Mouse (Mus musculus): ENCODE data around the gene Atg3. TPM values are rescaled to one million over a fixed set of nuclear protein-coding genes. Genes with fewer than 3 reads are reported as not detected.

Gene Atg3
- polyA plus RNA-seq, 1 experiment from 2014 or later = 29.3 TPM

DNA sequence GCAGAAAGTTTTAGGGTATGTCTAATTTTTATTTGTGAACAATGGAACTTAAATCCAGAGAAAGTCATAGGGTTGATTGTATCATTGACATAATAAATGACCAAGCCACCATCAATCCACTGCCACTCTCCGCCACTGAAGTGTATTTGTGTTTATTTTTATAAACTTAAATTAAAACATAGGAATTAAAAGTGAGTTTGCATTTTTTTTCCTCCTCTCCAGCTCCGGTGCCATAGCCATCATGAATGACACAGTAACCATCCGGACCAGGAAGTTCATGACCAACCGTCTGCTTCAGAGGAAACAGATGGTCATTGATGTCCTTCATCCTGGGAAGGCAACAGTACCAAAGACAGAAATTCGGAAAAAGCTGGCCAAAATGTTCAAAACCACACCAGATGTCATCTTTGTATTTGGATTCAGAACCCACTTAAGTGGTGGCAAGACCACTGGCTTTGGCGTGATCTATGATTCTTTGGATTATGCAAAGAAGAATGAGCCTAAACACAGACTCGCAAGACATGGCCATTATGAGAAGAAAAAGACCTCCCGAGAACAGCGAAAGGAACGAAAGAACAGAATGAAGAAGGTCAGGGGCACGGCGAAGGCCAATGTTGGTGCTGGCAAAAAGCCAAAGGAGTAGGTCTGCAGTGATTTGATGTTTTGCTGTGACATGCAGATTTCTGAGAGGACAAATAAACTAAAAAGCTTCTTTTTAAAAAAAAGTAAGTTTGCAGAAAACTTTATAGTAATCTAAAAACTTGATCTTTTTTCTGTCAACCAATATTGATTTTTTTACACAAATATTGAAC, 46.5 kb downstream of the Atg3 start:
- H3K4me1 ChIP-seq (replicated peaks) = no peaks in the 10 kb centered on the region
- H3K9me3 ChIP-seq (replicated peaks) = no peaks in the 10 kb centered on the region
- H3K4me2 ChIP-seq = no peak overlapping the region
- 71% methylated on average over 12 of the region's 12 CpGs for WGBS
- no peak overlapping the region for H3K9ac ChIP-seq
- no peak overlapping the region for H3K27ac ChIP-seq
- ATAC-seq (replicated peaks; ENCODE audit: insufficient number of reproducible peaks, insufficient read depth, low FRiP score, low read depth) = no peak
- H3K4me3 ChIP-seq = no peak overlapping the region
- H3K27me3 ChIP-seq = no peaks in the 10 kb centered on the region
- H3K36me3 ChIP-seq = no peaks in the 10 kb centered on the region

DNA sequence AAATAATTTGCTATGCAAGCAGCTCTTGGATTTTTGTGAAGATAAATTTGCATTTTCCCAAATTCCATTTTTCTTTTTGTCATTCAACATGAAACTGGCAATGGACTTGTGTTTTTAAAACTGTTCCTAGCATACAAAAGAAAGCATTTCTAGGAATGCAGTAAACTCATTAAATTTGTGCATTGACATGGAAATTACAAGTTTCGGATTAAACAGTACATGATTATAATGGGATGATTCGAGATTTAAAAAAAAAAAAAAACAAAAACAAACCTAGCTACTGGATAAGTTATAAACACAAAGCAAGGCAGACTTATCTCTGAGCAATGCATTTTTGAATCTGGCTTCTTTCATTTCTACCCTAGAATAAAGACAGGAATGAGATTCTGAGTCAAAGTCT, 63.4 kb downstream of the Atg3 start:
- H3K4me3 ChIP-seq = no peak overlapping the region
- WGBS = 66% methylated on average over 2 of the region's 2 CpGs
- no peaks in the 10 kb centered on the region for H3K9me3 ChIP-seq (replicated peaks)
- H3K4me2 ChIP-seq = no peak overlapping the region
- H3K36me3 ChIP-seq = no peaks in the 10 kb centered on the region
- no peaks in the 10 kb centered on the region for H3K27me3 ChIP-seq
- no peak overlapping the region for H3K9ac ChIP-seq
- no peak for ATAC-seq (replicated peaks; ENCODE audit: insufficient number of reproducible peaks, insufficient read depth, low FRiP score, low read depth)
- H3K4me1 ChIP-seq (replicated peaks) = no peaks in the 10 kb centered on the region
- H3K27ac ChIP-seq = no peak overlapping the region

DNA sequence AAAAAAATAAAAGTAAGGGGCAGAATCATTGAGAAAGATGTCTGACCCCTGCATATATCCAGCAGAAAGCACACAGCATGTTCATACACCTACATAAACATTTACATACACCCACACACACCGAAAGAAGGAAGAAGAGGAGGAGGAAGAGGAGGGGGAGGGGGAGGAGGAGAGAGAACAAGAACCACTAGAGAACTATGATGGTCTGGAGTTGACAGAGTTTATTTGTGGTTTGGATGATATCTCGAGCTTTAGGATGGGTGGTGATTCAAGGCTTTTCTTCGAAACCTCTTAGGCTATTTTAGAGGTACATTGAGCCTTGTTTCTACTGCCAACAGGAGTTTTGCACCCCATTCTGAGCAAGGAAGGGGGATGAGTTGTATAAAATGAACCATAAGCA, 64.2 kb downstream of the Atg3 start:
- no peak overlapping the region for H3K27ac ChIP-seq
- H3K4me2 ChIP-seq = no peak overlapping the region
- H3K9ac ChIP-seq = no peak overlapping the region
- ATAC-seq (replicated peaks; ENCODE audit: insufficient number of reproducible peaks, insufficient read depth, low FRiP score, low read depth) = no peak
- H3K4me1 ChIP-seq (replicated peaks) = no peaks in the 10 kb centered on the region
- H3K27me3 ChIP-seq = no peaks in the 10 kb centered on the region
- H3K36me3 ChIP-seq = no peaks in the 10 kb centered on the region
- no peak overlapping the region for H3K4me3 ChIP-seq
- 71% methylated on average over 3 of the region's 3 CpGs for WGBS
- no peaks in the 10 kb centered on the region for H3K9me3 ChIP-seq (replicated peaks)

DNA sequence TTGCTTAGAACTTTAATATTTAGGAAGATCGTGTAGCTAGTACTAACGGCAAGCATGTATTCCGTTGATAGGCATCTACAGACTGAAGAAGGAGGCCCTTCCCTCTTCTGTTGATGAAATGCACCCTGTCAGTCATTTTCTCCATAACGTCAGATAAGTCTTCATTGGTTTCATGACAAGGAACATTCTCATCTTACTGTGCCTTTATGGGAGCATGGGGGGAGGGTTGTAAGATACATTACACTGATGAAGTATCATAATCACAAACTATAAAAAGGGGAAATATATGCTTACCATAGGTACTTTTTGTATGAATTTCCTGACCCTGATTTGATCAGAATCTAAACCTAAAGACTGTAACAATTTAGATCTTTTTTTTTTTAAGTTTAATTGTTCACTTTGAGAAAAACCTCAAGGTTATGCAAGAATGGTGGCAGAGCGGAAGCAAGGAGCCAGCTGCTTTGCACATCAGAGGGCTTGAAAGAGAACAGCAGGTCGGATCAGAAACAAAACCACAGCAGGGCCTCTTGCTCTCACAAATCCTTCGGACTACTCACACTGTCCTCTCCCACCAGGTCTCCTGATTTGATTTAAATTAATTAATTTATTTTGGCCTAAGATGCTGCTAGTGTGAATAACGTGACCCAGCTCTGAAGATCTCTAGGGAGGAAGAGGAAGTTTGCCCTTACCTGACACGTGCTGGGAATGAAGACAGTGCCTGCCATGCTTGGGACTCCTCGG, 65.2 kb downstream of the Atg3 start, which contains the start of gene Btla:
Gene Btla (plus strand): TSS at position 668 of the 741 bp plus-strand sequence.
- Histone ChIP-seq H3K9me3 (replicated peaks) (no peaks in the 10 kb centered on the region), H3K4me3 (no peak within 1 kb of the TSS), H3K4me1 (replicated peaks) (no peaks in the 10 kb centered on the region), H3K9ac (no peak within 1 kb of the TSS), H3K36me3 (no peaks in the 10 kb centered on the region), H3K4me2 (no peak within 1 kb of the TSS), H3K27ac (no peak within 1 kb of the TSS), H3K27me3 (no peaks in the 10 kb centered on the region)
- 49% methylated on average over 10 of the region's 10 CpGs for WGBS
- ATAC-seq (replicated peaks; ENCODE audit: insufficient number of reproducible peaks, insufficient read depth, low FRiP score, low read depth) = no peak

DNA sequence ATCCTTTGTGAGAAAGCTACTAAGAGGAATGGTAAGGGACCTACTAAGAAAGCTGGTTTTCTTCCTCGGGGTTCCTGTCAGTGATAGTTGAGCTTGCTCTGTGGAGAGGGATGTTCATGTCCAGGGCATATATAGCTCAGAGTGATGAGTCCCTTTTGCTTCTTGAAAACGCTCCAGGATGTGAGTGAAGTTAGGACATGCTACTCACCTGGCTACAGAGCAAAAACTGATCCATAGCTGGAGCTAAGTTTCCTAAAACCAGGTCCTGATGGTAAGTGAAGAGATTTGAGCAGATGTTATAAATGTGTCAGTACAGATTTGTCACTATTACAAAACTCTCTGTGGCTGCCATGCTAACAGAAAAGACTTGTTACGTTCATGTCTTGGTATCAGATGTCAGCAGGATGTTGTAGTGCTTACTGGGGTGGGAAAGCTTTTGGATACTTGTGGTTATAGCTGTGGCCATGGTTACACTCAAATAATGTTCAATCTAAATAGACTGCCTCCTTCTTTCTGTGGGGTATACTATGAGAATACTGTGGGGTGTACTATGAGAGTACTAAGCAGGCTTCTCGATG, 65.9 kb downstream of the Atg3 start:
- Histone ChIP-seq H3K9ac (no peak overlapping the region), H3K27me3 (no peaks in the 10 kb centered on the region), H3K9me3 (replicated peaks) (no peaks in the 10 kb centered on the region), H3K27ac (no peak overlapping the region), H3K4me3 (no peak overlapping the region), H3K36me3 (no peaks in the 10 kb centered on the region), H3K4me2 (no peak overlapping the region), H3K4me1 (replicated peaks) (no peaks in the 10 kb centered on the region)
- ATAC-seq (replicated peaks; ENCODE audit: insufficient number of reproducible peaks, insufficient read depth, low FRiP score, low read depth) = no peak
- 68% methylated on average over 4 of the region's 4 CpGs for WGBS

DNA sequence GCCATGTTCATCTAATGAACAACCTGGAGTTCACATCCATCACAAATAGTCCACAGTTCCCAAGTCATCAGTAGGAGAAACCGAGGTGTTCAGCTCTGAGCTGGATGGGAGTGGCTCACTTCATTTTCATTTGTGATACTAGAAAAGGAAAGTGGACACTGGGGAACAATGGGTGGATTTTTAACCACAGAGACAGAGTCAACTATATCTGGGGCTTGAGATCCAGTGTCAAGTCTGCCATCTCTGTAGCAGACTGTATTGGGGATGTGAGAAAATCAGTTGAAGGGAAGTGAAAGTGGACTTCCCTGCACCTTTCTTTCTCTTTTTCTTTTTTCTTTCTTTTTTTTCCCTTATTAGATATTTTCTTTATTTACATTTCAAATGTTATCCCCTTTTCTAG, 68.4 kb downstream of the Atg3 start:
- H3K4me1 ChIP-seq (replicated peaks) = no peaks in the 10 kb centered on the region
- H3K36me3 ChIP-seq = no peaks in the 10 kb centered on the region
- no peak overlapping the region for H3K27ac ChIP-seq
- no peaks in the 10 kb centered on the region for H3K27me3 ChIP-seq
- no peak overlapping the region for H3K4me2 ChIP-seq
- no peaks in the 10 kb centered on the region for H3K9me3 ChIP-seq (replicated peaks)
- no peak overlapping the region for H3K9ac ChIP-seq
- ATAC-seq (replicated peaks; ENCODE audit: insufficient number of reproducible peaks, insufficient read depth, low FRiP score, low read depth) = no peak
- WGBS = 77% methylated on average over 1 of the region's 1 CpGs
- no peak overlapping the region for H3K4me3 ChIP-seq

DNA sequence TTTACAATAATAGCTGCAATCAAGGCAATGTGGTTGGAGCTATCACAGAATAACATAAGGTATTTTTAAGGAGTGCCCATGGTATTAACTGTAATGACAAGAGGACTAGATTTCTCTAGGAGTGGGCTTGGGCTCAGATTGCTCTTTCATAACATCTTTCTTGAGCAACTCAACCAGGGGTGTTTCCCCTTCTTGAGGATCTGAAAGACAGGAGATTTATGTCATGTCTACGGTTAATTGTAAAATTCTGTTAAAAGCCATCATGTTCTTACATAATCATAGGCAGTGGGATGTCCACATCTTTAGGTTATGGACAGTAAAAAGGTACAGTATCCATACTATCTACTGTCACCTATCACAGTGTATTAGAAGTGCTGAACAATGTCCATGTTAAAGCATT, 72.7 kb downstream of the Atg3 start:
- Histone ChIP-seq H3K4me1 (replicated peaks) (no peaks in the 10 kb centered on the region), H3K36me3 (no peaks in the 10 kb centered on the region), H3K9me3 (replicated peaks) (no peaks in the 10 kb centered on the region), H3K4me3 (no peak overlapping the region), H3K27ac (no peak overlapping the region), H3K4me2 (no peak overlapping the region), H3K27me3 (no peaks in the 10 kb centered on the region), H3K9ac (no peak overlapping the region)
- no peak for ATAC-seq (replicated peaks; ENCODE audit: insufficient number of reproducible peaks, insufficient read depth, low FRiP score, low read depth)
- WGBS = 82% methylated on average over 1 of the region's 1 CpGs

DNA sequence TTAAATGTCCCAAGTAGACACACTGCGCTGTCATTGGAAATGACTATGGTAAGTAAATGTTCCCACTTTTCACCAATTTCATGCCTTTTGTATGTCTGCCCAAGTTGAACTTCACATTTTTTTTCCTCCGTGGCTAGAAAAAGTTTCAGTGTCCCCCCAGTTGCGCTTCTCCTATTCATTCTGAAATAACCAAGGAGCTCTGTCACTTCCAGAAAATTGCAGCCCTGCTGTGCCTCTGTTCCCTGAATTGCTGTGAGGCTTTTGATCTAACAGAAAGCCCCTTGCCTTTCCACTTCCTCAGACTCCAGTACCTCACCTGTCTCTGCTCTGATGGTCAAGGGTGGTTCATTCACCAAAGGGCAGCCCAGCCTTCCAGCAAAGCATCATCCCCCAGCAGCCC, 74.4 kb downstream of the Atg3 start:
- no peaks in the 10 kb centered on the region for H3K9me3 ChIP-seq (replicated peaks)
- 81% methylated on average over 3 of the region's 3 CpGs for WGBS
- H3K27ac ChIP-seq = no peak overlapping the region
- ATAC-seq (replicated peaks; ENCODE audit: insufficient number of reproducible peaks, insufficient read depth, low FRiP score, low read depth) = no peak
- no peak overlapping the region for H3K9ac ChIP-seq
- H3K4me1 ChIP-seq (replicated peaks) = no peaks in the 10 kb centered on the region
- no peaks in the 10 kb centered on the region for H3K27me3 ChIP-seq
- no peak overlapping the region for H3K4me2 ChIP-seq
- H3K4me3 ChIP-seq = no peak overlapping the region
- H3K36me3 ChIP-seq = no peaks in the 10 kb centered on the region

Other genes with a start within 250 kb of the Atg3 start
- 0.34 and 0.44 TPM in 2 replicates for gene Cd200r3, start 215.1 kb upstream of the Atg3 start, polyA plus RNA-seq (2015; fragmentation: Nextera tagmentation; extraction: Ambion mirVana)
- gene Ccdc80, start 65.4 kb upstream of the Atg3 start, polyA plus RNA-seq (2015; fragmentation: Nextera tagmentation; extraction: Ambion mirVana) = 110 and 113 TPM in 2 replicates
- gene Slc35a5, start 79 bp upstream of the Atg3 start, polyA plus RNA-seq (2015; fragmentation: Nextera tagmentation; extraction: Ambion mirVana) = 12.7 and 15.3 TPM in 2 replicates
- gene Btla, start 65.5 kb downstream of the Atg3 start, polyA plus RNA-seq (2015; fragmentation: Nextera tagmentation; extraction: Ambion mirVana) = 0.22 TPM in 1 of 2 replicates, not detected in the other